In genomic region chr7:130289428-130289790, GRCm38 (mm10) we compare ENCODE assay signal across 11 mouse cellular contexts.
A peak's percentile ranks its signal among the peaks of the same experiment; 100 is the strongest.
DNase-seq lines count a peak whose midpoint lies in the region; ATAC-seq and TF ChIP-seq lines count a peak whose summit lies in the region.
"Had no signal": no experiment of that assay in that cellular context is flagged by ENCODE, and none has a peak within 500 bp of the region (broad histone marks: within the 10 kb centered on the region; RNA-seq: fewer than 3 reads in every experiment).

No protein-coding gene starts in this region.

- H3K9me3 ChIP-seq in heart, postnatal 0 days (replicated peaks; ENCODE audit: control insufficient read depth, low read length) = no peaks in the 10 kb centered on the region
- H3K9me3 ChIP-seq in forebrain, embryonic 15.5 days = no peaks in the 10 kb centered on the region
- H3K9me3 ChIP-seq in midbrain, embryonic 13.5 days = no peaks in the 10 kb centered on the region

- peak overlapping the region; percentile 26 for H3K27ac ChIP-seq in heart, postnatal 0 days (ENCODE audit: low read depth)
- no peak overlapping the region for H3K27ac ChIP-seq in forebrain, embryonic 15.5 days (replicated peaks)
- H3K27ac ChIP-seq in midbrain, embryonic 13.5 days = no peak overlapping the region
- H3K27ac ChIP-seq in gastrocnemius, adult 2 months = no peak overlapping the region
- H3K27ac ChIP-seq: heart, adult 2 months had no signal

- H3K27me3 ChIP-seq in heart, postnatal 0 days (ENCODE audit: control insufficient read depth, insufficient read depth, low read length) = no peaks in the 10 kb centered on the region
- no peaks in the 10 kb centered on the region for H3K27me3 ChIP-seq in Patski
- H3K27me3 ChIP-seq in forebrain, embryonic 15.5 days = no peaks in the 10 kb centered on the region
- H3K27me3 ChIP-seq in midbrain, embryonic 13.5 days = peaks cover 44% of the 10 kb centered on the region
- H3K27me3 ChIP-seq: megakaryocyte, embryonic 14.5 days had no signal

- peaks cover 29% of the 10 kb centered on the region; the same call in 1 of the 2 replicates for H3K4me1 ChIP-seq in heart, postnatal 0 days (ENCODE audit: control insufficient read depth, insufficient read depth)
- H3K4me1 ChIP-seq in forebrain, embryonic 15.5 days = peaks cover 4% of the 10 kb centered on the region; the same call in 1 of the 2 replicates
- peaks cover 17% of the 10 kb centered on the region for H3K4me1 ChIP-seq in midbrain, embryonic 13.5 days (replicated peaks)
- H3K4me1 ChIP-seq: megakaryocyte, embryonic 14.5 days had no signal

- H3K4me3 ChIP-seq in heart, postnatal 0 days (ENCODE audit: low read depth, low read length) = no peak overlapping the region
- no peak overlapping the region for H3K4me3 ChIP-seq in forebrain, embryonic 15.5 days
- no peak overlapping the region for H3K4me3 ChIP-seq in midbrain, embryonic 13.5 days (replicated peaks)
- no peak overlapping the region for H3K4me3 ChIP-seq in gastrocnemius, adult 2 months
- H3K4me3 ChIP-seq: heart, adult 2 months; megakaryocyte, embryonic 14.5 days had no signal

- WGBS in heart, postnatal 0 days = 57% methylated on average over 9 of the region's 9 CpGs
- WGBS in forebrain, embryonic 15.5 days = 11% methylated on average over 9 of the region's 9 CpGs
- WGBS in midbrain, embryonic 13.5 days = 19% methylated on average over 9 of the region's 9 CpGs

- POLR2A ChIA-PET in Patski (lab: Charles Lee) = interaction anchor here (0.6 to 0.7 kb wide), 2 partner anchors 25 to 131 kb away, joined by 3 to 5 read pairs; no protein-coding TSS in a partner anchor

- in situ Hi-C loops in Patski (cut with MboI; ENCODE audit: low pct_unique_long_range_greater_than_20kb) = no loop called here

- H3K9ac ChIP-seq in heart, postnatal 0 days (replicated peaks; ENCODE audit: low read depth, low read length) = no peak overlapping the region
- no peak overlapping the region for H3K9ac ChIP-seq in forebrain, embryonic 15.5 days (replicated peaks)
- H3K9ac ChIP-seq in midbrain, embryonic 13.5 days (replicated peaks) = no peak overlapping the region

- H3K36me3 ChIP-seq in heart, postnatal 0 days (replicated peaks; ENCODE audit: control insufficient read depth, insufficient read depth, low read length) = no peaks in the 10 kb centered on the region
- no peaks in the 10 kb centered on the region for H3K36me3 ChIP-seq in forebrain, embryonic 15.5 days
- no peaks in the 10 kb centered on the region for H3K36me3 ChIP-seq in midbrain, embryonic 13.5 days

- ATAC-seq in heart, postnatal 0 days (ENCODE audit: insufficient read depth, low read depth) = no peak
- no peak for ATAC-seq in Patski
- no peak for ATAC-seq in forebrain, embryonic 15.5 days (replicated peaks)
- ATAC-seq in midbrain, embryonic 13.5 days = no peak

- TF ChIP-seq EP300 in heart, postnatal 0 days (IDR thresholded peaks at IDR 0.05; ENCODE audit: low read depth) = no peak

- CTCF ChIA-PET in Patski (lab: Charles Lee) = interaction anchor here (0.6 to 1.4 kb wide), 2 partner anchors 31 to 137 kb away, joined by 3 to 4 read pairs; no protein-coding TSS in a partner anchor

- intact Hi-C loops in heart, postnatal 36 days (cut with DNase I) = no loop called here
- intact Hi-C loops in gastrocnemius, adult 2 months (cut with DNase I) = no loop called here
- intact Hi-C loops in gastrocnemius, postnatal 36 days (cut with DNase I) = no loop called here

- no peak for TF ChIP-seq CTCF in heart, postnatal 0 days (IDR thresholded peaks at IDR 0.05; ENCODE audit: low read depth)
- TF ChIP-seq CTCF in Patski (IDR thresholded peaks at IDR 0.05) = no peak
- TF ChIP-seq CTCF in gastrocnemius, adult 2 months (IDR thresholded peaks at IDR 0.05) = no peak

- no peak for DNase-seq in heart, postnatal 0 days (ENCODE audit: low spot score)
- DNase-seq in heart, postnatal 36 days = no peak
- DNase-seq in Patski (ENCODE audit: low read depth, low spot score) = peak; percentile 53
- DNase-seq in gastrocnemius, adult 2 months = no peak
- DNase-seq in adrenal gland, adult 2 months = no peak
- DNase-seq in gastrocnemius, postnatal 36 days = no peak
- DNase-seq: left cerebral cortex, postnatal 4 days had no signal

- no peak overlapping the region for H3K4me2 ChIP-seq in heart, postnatal 0 days (ENCODE audit: low read depth, low read length)
- H3K4me2 ChIP-seq in forebrain, embryonic 15.5 days (replicated peaks) = 0 out of 2 replicates have a peak overlapping the region, but pooled peaks have one; percentile 4
- H3K4me2 ChIP-seq in midbrain, embryonic 13.5 days (replicated peaks) = peak overlapping the region; percentile 19; the same call in 1 of the 2 replicates
